Mouse (Mus musculus) small intestine, adult 2 months (tissue): ENCODE measurements at regions not wholly inside any gene's neighbourhood (a gene's known extent, or its start where the extent isn't known, plus 50 kb on each side); places are given as distances from the start of the nearest gene placed in this dataset.

Source experiments
- CTCF ChIP-seq: fragments of 200-500 bp; IDR thresholded peaks from 2 replicates; pipeline ENCODE4 v1.5.1; 2012; ENCODE audit warnings: low read depth, mild to moderate bottlenecking, control low read depth, inconsistent platforms, low read length, moderate library complexity, mixed read lengths; ENCODE audit not compliant: insufficient replicate concordance, insufficient read length; ENCODE audit errors: extremely low read depth
- POLR2A ChIP-seq: fragments of 200-500 bp; IDR thresholded peaks from 2 replicates; pipeline ENCODE4 v1.6.1; 2012; ENCODE audit warnings: low read depth, mild to moderate bottlenecking, control low read depth, inconsistent platforms, low read length, moderate library complexity

GRCm38 (mm10) chr6:22439871-22440270 lies 83.8 kb upstream of the Fam3c start:
- TF ChIP-seq POLR2A: no peak
- no peak for TF ChIP-seq CTCF
